Mouse (Mus musculus) 3134 (cell line): ENCODE results near the gene Serpind1.

Experiments used
- DNase-seq: peaks from one replicate; pipeline ENCODE4 v3.0.0-alpha.2; 2011; ENCODE audit warnings: low spot score; ENCODE audit not compliant: insufficient read length; ENCODE audit errors: extremely low read depth

The Serpind1 gene

DNA sequence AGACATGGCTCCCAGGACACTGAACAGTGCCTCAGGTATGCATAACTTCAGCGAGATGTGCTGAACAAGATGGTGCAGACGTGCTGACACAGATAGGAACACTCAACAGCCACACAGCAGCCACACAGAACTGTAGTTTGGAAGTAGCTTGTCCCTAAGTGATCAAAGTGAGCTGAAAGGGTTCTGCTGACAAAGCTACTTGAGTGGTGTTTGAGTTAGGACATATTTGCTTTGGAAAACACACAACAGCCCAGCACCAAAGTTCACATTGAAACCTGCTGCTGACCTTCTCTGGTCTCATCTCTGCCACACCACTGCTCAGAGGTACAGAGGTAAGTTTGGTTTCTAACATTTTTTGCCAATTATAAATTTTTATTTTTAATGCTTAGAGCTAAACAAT is at the start of gene Serpind1:
Gene Serpind1 (plus strand): TSS at position 256 of the 400 bp plus-strand sequence.
- DNase-seq = no peak

DNA sequence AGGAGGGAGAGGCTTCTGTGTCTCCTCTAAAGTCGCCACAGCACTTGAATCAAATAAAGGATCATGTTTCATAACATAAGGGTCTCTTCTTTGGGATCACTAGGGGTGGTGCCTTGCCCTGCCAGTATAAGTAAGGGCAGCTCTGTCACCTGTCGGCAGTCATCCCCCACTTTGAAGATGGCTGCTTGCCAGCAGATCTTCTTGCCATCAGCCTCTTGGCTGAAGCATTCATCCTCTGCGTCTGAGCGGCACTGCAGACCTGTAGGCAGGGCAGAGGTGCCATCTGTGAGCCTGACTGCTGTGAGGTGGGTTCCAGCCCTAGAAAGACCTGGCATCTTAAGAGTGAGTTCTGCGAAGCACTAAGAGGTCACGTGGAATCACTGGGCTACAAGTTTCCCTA is 48.0 kb upstream of the Serpind1 start:
- DNase-seq = no peak

DNA sequence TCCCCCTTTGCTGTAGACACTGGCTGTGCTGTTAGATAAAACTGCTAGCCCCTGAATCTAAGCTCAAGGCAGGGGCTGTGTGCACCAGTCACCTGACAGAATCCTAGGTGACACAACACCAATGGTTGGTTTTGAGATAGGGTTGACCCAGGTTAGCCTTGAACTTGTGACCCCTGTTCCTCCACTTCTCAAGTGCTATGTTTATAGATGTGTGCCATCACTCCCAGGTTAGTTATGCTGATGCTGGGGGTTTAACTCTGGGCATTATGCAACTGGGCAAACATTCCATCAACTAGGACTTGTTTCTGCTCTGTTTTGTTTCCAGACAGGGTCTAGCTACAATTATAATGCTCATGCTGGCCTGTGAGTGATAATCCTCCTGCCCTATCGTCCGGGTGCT is 44.1 kb upstream of the Serpind1 start:
- DNase-seq = no peak

DNA sequence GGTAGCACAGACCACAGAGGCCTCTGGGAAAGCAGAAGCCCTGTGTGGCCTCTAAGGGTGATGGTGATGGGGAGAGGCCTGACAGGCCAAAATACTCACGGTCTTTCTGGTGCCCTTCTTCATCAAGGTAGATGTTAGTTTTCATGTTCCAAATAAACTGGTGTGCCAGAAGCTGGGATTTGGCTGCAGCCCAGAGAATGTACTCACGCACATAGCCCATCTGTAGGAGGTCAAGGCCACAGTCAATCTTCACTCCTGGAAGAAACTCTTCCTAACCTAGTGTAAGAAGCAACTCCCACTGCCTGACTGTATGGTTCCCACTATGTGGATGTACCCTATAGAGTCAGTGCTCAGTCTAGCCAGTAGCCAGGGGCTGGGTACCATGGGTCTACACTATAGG is 40.2 kb upstream of the Serpind1 start:
- DNase-seq = no peak

DNA sequence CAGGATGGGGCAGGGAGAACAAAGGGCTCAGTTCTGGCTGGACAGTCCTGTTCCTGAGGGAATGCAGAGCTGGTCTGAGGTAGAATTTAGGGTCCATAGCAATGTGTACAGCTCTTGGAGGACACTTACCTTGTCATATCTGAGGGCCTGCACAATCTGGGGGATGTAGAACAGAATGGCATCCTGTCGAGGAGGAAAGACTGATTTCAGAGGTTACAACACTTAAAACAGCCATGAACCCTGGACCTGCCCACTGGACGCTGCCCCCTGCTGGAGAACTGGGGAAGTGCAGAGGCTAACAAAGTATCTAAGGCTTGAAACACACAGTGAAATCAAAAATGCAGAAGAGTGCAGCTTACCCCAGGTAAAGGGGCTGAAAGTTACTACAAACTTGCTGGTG is 38.4 kb upstream of the Serpind1 start:
- peak; percentile 49 for DNase-seq

DNA sequence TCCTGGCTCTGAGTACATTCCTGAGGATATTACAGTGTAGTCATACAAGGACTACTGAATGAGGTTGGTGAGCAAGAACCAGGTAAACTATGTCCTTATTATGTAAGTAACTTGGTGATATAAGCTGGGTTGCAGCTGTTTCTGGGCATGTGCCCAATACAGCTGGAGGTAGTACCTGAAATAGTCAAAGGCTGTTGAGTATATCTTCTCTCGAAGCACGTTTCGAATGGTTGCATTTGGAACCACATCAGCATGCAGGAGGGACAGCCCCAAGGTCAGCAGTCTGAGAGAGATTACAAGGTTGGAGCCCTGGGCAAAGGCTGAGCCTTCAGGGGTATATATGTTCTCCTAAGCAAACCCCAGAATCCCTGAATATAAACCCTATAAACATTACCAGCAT is 30.4 kb upstream of the Serpind1 start:
- no peak for DNase-seq

DNA sequence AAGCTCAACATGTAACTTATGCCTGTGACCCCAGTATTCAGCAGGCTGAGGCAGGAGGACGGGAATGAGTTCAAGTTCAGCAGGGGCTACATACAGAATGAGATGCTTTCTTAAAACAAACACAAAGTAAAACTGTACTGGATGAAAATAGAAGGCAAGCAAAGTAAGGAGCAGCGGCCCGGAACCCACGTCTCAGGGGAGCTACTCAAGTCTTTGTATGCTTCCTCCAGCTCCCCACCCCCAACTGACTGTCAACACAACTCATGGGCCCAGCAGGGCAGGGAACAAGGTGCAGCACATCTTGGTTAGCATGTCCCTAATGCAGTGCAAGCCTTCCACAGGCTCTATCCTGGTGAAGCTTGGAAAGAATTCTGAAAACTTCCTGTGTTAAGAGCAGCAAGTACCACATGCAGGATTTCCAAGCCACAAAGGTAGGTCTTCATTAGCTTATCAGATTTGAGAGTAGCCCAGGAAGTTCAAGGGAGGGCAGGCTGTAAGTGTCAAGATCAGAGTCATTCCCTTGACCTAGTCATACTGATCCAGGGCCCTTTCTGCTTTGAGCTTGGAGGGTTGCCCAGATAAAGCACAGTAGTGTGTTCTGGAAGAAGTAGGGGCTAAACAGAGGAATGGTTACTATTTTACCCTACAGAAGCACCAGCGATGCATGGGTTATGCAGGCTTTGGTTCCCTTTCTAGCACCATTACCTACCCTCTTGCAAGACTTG is 27.5 kb upstream of the Serpind1 start:
- DNase-seq = no peak

DNA sequence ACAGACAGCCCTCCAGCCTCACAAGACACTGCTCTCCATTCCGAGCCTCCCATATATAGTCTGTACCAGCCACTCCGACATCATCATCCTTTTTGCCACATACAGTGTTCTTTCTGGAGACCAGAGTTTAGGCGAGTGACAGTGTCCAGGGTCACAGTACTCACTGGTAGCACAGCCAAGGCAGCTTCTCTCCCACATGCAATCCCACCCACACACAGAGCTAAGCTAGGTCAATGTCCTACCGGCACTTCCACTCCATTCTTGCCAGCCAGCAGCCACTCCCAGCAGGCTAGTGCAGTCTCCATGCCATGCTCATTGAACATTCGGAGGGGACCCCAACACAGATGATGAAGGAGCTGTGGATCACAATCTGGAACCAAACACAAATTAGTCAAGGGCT is 23.7 kb upstream of the Serpind1 start:
- no peak for DNase-seq

DNA sequence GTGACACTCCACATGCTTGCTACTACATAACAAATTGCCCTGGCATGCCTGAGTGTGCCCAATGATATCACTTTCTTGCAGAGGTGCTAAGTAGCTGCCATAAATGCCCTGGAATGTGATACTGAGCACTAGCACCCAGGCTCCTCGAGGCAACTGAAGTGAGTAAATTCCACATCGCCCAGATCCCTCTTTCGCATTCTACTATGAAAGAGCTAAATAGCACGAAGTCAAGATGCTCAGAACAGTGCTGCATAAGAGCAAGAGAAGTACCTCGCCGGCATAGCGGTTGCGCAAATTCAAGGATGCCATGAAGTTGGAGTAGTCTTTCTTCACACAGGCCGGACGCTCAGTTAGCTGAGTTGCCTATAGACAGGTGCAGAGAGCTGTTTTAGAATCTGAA is 22.1 kb upstream of the Serpind1 start:
- no peak for DNase-seq

DNA sequence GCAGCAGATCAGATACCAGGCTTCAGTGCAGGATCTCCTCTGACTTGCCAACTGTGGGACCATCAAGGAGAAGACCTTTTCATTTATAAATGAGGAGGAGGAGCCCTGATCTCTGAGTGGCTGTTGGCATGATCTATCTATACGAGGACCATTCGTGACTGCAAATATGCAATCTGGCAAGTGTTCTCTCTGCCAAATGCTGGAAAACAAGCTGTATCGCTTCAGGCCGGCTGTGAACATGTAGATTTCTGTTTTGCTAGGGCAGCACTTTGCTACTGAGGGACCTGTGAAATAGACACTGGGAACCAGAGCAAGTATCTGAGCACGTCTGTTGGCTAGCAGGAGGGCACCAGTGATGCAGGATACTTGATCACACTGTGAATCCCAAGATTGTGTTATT is 18.6 kb upstream of the Serpind1 start:
- DNase-seq = no peak

DNA sequence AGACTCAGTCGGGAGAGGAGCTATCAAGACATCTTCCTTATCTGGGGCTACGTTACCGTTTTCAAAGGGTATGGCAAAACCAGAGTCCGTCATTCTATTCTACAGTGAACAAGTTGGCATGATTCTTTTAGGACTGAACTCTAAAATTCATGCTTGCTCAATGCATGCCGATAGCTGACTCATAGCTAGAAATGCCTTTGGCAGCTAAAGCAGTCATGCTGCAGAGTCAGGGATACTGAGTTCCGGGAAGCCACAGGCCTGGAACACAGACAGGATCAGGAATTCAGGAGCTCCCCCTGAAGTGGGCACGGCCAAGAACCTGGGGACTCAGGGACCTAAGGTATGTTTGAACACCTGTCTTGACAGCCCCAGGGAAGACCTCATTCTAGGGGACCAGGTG is 14.6 kb upstream of the Serpind1 start:
- DNase-seq = peak; percentile 25

DNA sequence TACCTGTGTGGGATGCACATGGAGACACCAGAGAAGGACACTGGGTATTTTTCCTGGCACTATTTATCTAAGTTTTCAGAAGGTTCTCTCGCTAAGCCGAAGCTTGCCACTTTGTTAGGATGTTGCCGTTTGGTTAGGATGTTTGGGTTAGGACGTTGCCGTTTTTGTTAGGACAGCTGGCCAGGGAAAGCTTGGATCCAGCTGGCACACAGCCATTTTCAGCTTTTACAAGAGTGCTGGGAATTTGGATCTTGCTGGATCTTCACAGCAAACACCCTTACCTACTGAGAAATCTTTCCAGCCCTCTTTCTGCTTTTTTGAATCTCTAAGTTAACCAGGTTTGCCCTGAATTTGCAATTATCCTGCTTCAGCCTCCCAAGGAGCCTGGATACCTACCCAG is 9.7 kb upstream of the Serpind1 start:
- DNase-seq = no peak

DNA sequence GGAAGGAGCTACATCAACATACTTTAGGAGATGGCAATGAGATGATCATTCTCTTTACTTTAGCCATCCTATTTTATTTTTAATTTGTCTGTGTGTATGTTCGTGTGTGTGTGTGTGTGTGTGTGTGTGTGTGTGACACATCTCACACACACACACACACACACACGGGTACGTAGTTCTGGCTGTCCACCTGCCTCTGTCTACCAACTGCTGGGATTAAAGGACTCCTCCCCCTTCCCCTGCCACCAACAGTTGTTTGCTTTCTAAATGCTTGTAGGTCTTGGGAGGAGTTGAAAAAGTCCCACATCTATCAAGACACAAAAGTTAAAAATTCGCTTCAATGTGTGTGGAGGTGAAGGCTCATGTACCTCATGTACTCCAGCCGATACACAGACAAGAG is 6.4 kb upstream of the Serpind1 start:
- no peak for DNase-seq

DNA sequence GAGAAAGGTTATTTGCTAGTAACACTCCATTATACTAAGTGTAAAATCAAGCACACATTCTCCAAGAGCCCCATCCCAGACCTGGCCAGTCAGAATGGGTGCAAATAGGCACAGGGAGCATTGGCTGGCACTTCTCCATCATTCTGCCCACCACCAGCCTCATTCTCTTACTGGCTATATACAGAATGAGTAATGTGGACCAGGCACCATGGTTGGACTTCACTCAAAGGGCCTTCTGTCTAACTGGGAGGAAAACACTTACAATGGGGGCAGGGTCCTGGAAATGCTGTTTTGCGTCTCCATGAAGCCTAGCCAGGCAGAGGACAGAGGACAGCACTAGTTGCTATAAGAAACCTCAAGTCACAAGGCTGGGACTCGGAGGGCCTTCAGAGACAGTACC is 5.1 kb upstream of the Serpind1 start:
- DNase-seq = no peak

DNA sequence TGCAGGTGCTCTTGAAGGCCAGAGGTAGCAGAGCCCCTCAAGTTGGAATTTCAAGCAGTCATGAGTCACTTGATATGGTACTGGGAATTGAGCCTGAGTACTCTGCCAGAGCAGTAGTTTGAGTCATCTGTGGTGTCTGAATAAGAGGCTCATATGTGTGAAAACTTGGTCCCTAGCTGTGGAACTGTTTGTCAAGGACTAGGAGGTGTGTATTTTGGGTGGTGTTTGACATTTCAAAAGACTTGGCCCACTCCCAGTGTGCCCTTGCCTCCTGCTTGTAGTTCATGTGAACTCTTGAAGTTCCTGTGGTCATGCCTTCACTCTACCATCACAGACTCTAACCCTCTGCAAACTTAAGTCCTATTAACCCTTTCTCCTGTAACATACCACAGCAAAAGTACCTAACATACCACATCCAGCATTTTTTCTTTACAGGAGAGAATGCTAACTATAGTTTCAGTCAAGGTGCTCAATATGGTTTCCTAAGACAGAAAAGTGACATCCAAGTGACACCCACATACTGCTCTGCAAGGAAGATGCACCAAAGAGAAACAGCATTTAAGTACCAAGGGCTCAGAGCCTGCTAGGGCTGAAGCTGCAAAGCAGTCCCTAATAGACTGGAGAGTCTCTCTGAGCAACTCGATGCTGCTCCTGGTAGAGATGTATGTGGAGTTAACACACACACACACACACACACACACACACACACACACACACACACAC is 1.2 kb upstream of the Serpind1 start:
- DNase-seq = peak; percentile 51

DNA sequence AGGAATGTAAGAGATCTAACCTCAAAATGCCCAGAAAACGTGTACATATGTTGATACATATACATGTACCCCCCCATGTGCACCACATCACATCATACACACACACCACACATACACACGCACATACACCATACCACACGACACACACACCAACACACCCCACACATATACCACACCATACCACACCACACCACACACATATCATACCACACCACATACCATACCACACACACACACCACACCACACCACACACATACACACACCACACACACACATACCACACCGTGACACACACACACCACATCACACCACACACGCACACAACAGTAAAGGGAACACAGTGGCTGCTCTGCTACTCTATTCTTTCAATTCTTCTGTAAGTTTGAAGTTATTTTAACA is 684 bp downstream of the Serpind1 start:
- DNase-seq = no peak

DNA sequence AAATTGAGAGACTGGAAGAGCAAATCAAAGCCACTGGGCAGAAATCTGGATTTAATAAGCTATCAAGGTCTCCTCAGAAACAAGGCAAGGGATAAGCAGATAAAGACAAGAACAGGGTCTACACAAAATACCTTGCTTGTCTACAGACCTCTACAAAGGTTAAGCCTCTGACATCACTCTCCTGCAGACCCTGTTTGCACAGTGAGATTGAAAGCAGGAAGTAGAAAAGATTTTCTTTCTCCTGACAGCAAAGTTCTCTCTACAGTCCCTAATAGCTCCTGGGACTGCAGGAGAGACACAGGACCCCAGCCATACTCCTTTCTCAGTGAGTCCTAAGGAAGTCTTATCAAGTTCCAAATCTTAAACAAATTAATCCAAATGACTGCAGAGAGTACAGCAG is 3.4 kb downstream of the Serpind1 start:
- no peak for DNase-seq

DNA sequence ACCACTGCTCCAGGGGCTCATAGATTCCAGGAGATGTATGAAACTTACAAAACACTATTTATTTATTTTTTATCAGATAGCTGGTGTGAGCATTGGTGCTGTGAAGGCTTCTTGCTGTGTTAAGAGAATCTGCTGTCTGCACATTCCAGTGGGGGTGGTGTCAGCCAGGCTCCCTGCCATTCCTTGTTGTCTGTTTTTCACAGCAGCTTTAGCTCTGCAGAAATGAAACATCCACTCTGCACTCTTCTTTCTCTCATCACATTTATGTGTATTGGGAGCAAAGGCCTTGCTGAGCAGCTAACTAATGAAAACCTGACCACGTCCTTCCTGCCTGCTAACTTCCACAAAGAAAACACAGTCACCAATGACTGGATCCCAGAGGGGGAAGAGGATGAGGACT is 4.9 kb downstream of the Serpind1 start:
- no peak for DNase-seq

DNA sequence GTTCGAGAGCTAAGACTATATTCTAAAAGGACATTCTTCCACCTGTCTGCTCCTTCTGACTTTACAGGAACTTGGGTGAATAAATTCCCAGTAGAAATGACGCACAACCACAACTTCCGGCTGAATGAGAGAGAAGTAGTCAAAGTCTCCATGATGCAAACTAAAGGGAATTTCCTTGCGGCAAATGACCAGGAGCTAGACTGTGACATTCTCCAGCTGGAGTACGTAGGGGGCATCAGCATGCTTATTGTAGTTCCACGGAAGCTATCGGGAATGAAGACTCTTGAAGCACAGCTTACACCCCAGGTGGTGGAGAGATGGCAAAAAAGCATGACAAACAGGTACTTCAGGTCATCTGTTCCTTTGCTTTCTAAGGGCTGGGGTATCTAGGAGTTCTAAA is 8.5 kb downstream of the Serpind1 start:
- DNase-seq = no peak

DNA sequence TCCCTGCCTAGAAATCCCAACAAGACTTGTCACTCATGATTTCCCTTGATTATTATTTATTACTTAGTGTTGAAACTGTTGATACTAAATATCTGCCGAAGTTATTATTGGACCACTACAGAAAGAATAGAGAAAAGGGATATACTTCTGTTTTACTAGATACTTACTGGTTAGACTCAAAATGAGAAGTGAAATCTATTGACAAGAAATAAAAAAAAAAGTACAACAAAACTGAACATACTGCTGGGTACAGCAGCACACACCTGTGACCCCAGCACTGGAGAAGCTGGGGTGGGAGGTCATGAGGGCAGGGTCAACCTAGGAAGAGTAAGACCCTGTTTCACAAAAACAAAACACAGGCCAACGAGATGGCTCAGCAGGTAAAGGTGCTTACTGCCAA is 9.5 kb downstream of the Serpind1 start:
- DNase-seq = no peak

DNA sequence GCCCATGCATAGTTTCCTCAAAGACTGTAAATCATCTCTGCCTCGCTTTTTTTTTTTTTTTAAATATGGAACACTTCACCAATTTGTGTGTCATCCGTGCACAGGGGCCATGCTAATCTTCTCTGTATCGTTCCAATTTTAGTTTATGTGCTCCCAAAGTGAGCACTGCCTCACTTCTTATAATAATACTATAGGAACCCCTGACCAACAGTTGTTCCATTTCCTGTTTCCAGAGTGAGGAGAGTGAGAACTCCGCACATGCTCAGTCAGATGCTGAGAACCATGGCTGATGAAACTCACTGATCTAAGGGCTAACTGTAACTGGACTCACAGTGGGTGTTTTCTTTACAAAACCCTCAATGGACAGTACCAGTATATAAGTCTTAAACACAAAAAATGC is 10.7 kb downstream of the Serpind1 start:
- DNase-seq = no peak

DNA sequence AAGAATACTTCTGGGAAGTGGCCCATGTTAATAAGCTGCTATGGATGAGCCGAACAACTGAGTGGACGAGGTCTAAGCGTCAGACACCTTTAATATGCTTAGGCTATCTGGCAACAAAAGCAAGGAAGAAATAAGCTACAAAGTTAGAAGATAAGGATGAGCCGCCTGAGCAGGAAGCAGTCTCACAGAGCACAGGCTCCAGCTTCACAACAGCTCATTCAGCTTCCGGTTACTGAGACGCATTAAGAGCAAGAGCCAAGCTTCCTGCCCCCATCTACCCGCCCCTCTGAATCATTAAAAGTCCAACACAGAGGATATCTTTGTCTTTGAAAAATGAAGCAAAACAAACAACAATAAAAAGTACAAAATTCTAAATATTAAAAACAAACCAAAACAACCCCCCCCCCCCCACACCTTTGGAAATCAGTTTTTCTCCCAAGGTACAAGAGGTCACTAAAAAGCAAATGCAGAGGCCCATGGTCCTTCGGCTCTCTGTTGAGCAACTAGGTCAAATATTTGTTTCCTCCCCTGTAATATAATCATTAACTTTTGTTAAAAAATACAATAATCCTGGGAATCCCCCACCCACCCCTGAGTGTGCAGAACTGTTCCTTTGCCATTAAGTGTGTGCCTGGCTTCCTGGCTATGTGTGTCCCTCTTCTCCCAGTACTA is 14.1 kb downstream of the Serpind1 start:
- DNase-seq = no peak
